Mouse (Mus musculus) bone marrow, adult 2 months (tissue): ENCODE results near the gene Polr2e.
A peak's percentile ranks its signal among the peaks of the same experiment; 100 is the strongest.

ENCODE experiments used
- CTCF ChIP-seq: fragments of 200-500 bp; IDR thresholded peaks from 2 replicates; pipeline ENCODE4 v1.5.1; 2011; ENCODE audit warnings: low read length, control low read depth; ENCODE audit not compliant: control insufficient read depth, insufficient read depth
- POLR2A ChIP-seq: fragments of 200-500 bp; IDR thresholded peaks from 2 replicates; pipeline ENCODE4 v1.6.1; 2011; ENCODE audit warnings: low read depth, mild to moderate bottlenecking, control low read depth, low read length, borderline replicate concordance; ENCODE audit not compliant: control insufficient read depth

- peak; percentile 35; the same call in 1 of the 2 replicates for TF ChIP-seq CTCF
- TF ChIP-seq POLR2A = peak; percentile 24; the same call in 1 of the 2 replicates
These were observed 14.5 kb upstream of the Polr2e start for GRCm38 (mm10) chr10:80053831-80054815.
